Mouse (Mus musculus): ENCODE measurements around the gene Ssna1. TPM values are rescaled to one million over a fixed set of nuclear protein-coding genes. Genes with fewer than 3 reads are reported as not detected.
"Not testable (repeated sequence)": the region's sequence is repeated elsewhere in the genome, so short reads cannot be mapped to it uniquely, and the experiment has no call there.

Gene Ssna1
- polyA plus RNA-seq, 1 experiment from 2014 or later, result 157 TPM

GRCm38 (mm10) chr2:25256443-25257109, 15.7 kb downstream of the Ssna1 start:
- H3K4me2 ChIP-seq (ENCODE audit: low read depth, low read length), result peak overlapping the region; percentile 97
- not testable (repeated sequence) for H3K27me3 ChIP-seq (ENCODE audit: control insufficient read depth, insufficient read depth, low read length); H3K27ac ChIP-seq (ENCODE audit: low read length); ATAC-seq (replicated peaks; ENCODE audit: extremely low read depth, insufficient read depth, low FRiP score); H3K36me3 ChIP-seq (ENCODE audit: control insufficient read depth, insufficient read depth); H3K9me3 ChIP-seq (replicated peaks; ENCODE audit: control insufficient read depth, low read length)
- peak overlapping the region; percentile 87 for H3K9ac ChIP-seq (ENCODE audit: low read length)
- H3K4me3 ChIP-seq (ENCODE audit: low read length), result peak overlapping the region; percentile 100
- WGBS, result 53% methylated on average over 11 of the region's 12 CpGs
- H3K4me1 ChIP-seq (ENCODE audit: control insufficient read depth, insufficient read depth, low read length), result peaks cover 13% of the 10 kb centered on the region

GRCm38 (mm10) chr2:25255284-25255779, 16.9 kb downstream of the Ssna1 start, which contains the start of gene Tmem203:
Gene Tmem203 (plus strand): TSS chr2:25255439.
- peaks cover 13% of the 10 kb centered on the region for H3K4me1 ChIP-seq (ENCODE audit: control insufficient read depth, insufficient read depth, low read length)
- ATAC-seq (replicated peaks; ENCODE audit: extremely low read depth, insufficient read depth, low FRiP score), result peak; percentile 80
- peaks cover 6% of the 10 kb centered on the region; the same call in 1 of the 2 replicates for H3K36me3 ChIP-seq (ENCODE audit: control insufficient read depth, insufficient read depth)
- H3K4me2 ChIP-seq (ENCODE audit: low read depth, low read length), result peak within 1 kb of the TSS; percentile 97
- peak within 1 kb of the TSS; percentile 100 for H3K4me3 ChIP-seq (ENCODE audit: low read length)
- H3K9ac ChIP-seq (ENCODE audit: low read length), result peak within 1 kb of the TSS; percentile 87
- H3K9me3 ChIP-seq (replicated peaks; ENCODE audit: control insufficient read depth, low read length), result no peaks in the 10 kb centered on the region
- peak within 1 kb of the TSS; percentile 68 for H3K27ac ChIP-seq (ENCODE audit: low read length)
- no peaks in the 10 kb centered on the region for H3K27me3 ChIP-seq (ENCODE audit: control insufficient read depth, insufficient read depth, low read length)
- under 1% methylated on average over 39 of the region's 39 CpGs for WGBS

GRCm38 (mm10) chr2:25252331-25252730, 19.9 kb downstream of the Ssna1 start:
- Histone ChIP-seq H3K9ac (ENCODE audit: low read length) (no peak overlapping the region), H3K27me3 (ENCODE audit: control insufficient read depth, insufficient read depth, low read length) (no peaks in the 10 kb centered on the region), H3K9me3 (replicated peaks; ENCODE audit: control insufficient read depth, low read length) (no peaks in the 10 kb centered on the region), H3K36me3 (ENCODE audit: control insufficient read depth, insufficient read depth) (peaks cover 14% of the 10 kb centered on the region), H3K4me1 (ENCODE audit: control insufficient read depth, insufficient read depth, low read length) (peaks cover 13% of the 10 kb centered on the region), H3K4me3 (ENCODE audit: low read length) (no peak overlapping the region), H3K4me2 (ENCODE audit: low read depth, low read length) (no peak overlapping the region), H3K27ac (ENCODE audit: low read length) (no peak overlapping the region)
- no peak for ATAC-seq (replicated peaks; ENCODE audit: extremely low read depth, insufficient read depth, low FRiP score)
- 88% methylated on average over 1 of the region's 1 CpGs for WGBS

DNA sequence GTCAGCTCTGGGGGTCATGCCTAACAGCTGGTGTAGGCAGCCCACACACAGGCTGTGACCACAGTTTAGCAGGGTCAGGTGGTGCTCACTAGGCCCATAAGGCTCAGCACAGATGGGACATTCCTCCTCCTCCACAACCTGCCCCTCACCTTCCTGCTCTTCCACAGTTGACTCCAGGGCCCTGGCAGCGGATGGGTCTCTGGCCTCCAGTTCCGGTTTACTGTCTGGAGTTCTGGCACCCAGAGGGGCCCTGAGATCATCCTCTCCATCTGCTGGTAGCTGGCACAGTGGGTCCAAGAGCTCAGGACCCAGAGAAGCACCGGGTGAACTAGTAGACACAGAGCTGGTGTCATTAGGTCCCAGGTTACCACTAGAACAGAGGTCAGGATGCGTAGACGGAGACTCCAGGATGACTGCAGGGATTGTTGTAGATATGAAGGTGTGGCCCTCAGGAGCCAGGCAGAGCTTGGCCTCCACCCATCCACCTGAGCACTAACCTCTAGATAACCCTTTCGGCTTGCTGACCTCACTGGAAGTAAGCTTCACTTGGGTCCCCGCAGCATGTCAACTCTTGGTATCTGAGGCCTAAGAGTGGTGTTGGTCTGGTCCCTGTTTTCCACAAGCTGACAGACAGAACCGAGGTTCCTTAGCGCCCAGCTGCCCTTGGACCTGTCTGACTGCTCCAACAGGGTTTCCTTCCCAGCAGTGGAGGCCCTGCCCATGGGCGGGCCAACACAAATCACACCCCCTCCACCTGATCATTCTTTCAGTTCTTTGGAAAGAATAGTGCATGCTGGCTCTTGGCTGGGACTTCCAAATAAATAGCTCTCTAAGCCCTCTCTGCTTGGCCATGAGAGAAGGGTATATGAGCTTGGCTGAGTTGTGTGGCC, 25.8 kb downstream of the Ssna1 start, which contains the start of gene AL732309.1:
Gene AL732309.1 (minus strand): TSS at position 681 of the 890 bp plus-strand sequence.
- Histone ChIP-seq H3K4me2 (ENCODE audit: low read depth, low read length) (no peak within 1 kb of the TSS), H3K9me3 (replicated peaks; ENCODE audit: control insufficient read depth, low read length) (no peaks in the 10 kb centered on the region), H3K9ac (ENCODE audit: low read length) (no peak within 1 kb of the TSS), H3K4me1 (ENCODE audit: control insufficient read depth, insufficient read depth, low read length) (peaks cover 7% of the 10 kb centered on the region), H3K27ac (ENCODE audit: low read length) (no peak within 1 kb of the TSS), H3K27me3 (ENCODE audit: control insufficient read depth, insufficient read depth, low read length) (peaks cover 12% of the 10 kb centered on the region; the same call in 1 of the 2 replicates), H3K4me3 (ENCODE audit: low read length) (no peak within 1 kb of the TSS), H3K36me3 (ENCODE audit: control insufficient read depth, insufficient read depth) (peaks cover 15% of the 10 kb centered on the region)
- no peak for ATAC-seq (replicated peaks; ENCODE audit: extremely low read depth, insufficient read depth, low FRiP score)
- 86% methylated on average over 10 of the region's 10 CpGs for WGBS

DNA sequence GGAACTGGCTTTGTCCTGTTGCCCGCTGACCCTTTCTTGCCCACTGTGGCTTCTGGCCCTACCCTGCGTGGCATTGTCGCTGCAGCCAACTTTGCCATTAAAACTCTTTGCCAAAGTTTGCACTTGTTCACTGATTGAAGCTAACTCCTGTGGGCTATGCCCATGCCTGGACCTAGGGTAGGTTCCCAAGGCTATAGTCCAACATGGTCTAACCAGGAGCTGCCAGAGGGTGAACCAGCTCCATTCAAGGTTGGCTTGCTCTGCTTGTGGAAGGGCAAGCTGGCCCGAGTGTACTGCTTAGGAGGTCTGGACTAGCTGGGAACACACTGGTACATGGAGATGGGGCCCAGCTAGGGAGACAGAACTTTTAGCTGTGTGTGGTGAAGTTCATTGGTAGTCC, 28.1 kb downstream of the Ssna1 start:
- Histone ChIP-seq H3K9me3 (replicated peaks; ENCODE audit: control insufficient read depth, low read length) (no peaks in the 10 kb centered on the region), H3K4me2 (ENCODE audit: low read depth, low read length) (no peak overlapping the region), H3K27me3 (ENCODE audit: control insufficient read depth, insufficient read depth, low read length) (peaks cover 16% of the 10 kb centered on the region; the same call in 1 of the 2 replicates), H3K27ac (ENCODE audit: low read length) (no peak overlapping the region), H3K4me3 (ENCODE audit: low read length) (no peak overlapping the region), H3K36me3 (ENCODE audit: control insufficient read depth, insufficient read depth) (peaks cover 7% of the 10 kb centered on the region), H3K4me1 (ENCODE audit: control insufficient read depth, insufficient read depth, low read length) (peaks cover 13% of the 10 kb centered on the region), H3K9ac (ENCODE audit: low read length) (no peak overlapping the region)
- 87% methylated on average over 4 of the region's 4 CpGs for WGBS
- ATAC-seq (replicated peaks; ENCODE audit: extremely low read depth, insufficient read depth, low FRiP score), result no peak

- WGBS, result 63% methylated on average over 8 of the region's 8 CpGs
These were observed 28.9 kb downstream of the Ssna1 start for GRCm38 (mm10) chr2:25243342-25243741.

GRCm38 (mm10) chr2:25242101-25242506, 30.1 kb downstream of the Ssna1 start, which contains the start of the genes Rnf208 and Cysrt1:
Gene Rnf208 (plus strand): TSS chr2:25242255.
Gene Cysrt1 (minus strand): TSS chr2:25242452.
- under 1% methylated on average over 47 of the region's 59 CpGs for whole genome bisulfite sequencing
- ATAC-seq (replicated peaks; ENCODE audit: extremely low read depth, insufficient read depth, low FRiP score), result no peak
- H3K4me2 ChIP-seq (ENCODE audit: low read depth, low read length), result peak within 1 kb of the TSS; percentile 95
- peak within 1 kb of the TSS; percentile 68 for H3K9ac ChIP-seq (ENCODE audit: low read length)
- H3K36me3 ChIP-seq (ENCODE audit: control insufficient read depth, insufficient read depth), result peaks cover 4% of the 10 kb centered on the region; the same call in 1 of the 2 replicates
- peaks cover 13% of the 10 kb centered on the region for H3K4me1 ChIP-seq (ENCODE audit: control insufficient read depth, insufficient read depth, low read length)
- H3K4me3 ChIP-seq (ENCODE audit: low read length), result peak within 1 kb of the TSS; percentile 62
- no peaks in the 10 kb centered on the region for H3K9me3 ChIP-seq (replicated peaks; ENCODE audit: control insufficient read depth, low read length)
- peaks cover 16% of the 10 kb centered on the region; the same call in 1 of the 2 replicates for H3K27me3 ChIP-seq (ENCODE audit: control insufficient read depth, insufficient read depth, low read length)
- no peak within 1 kb of the TSS for H3K27ac ChIP-seq (ENCODE audit: low read length)

More at GRCm38 (mm10) chr2:25243342-25243741, 28.9 kb downstream of the Ssna1 start:
- Histone ChIP-seq H3K27me3 (ENCODE audit: control insufficient read depth, insufficient read depth, low read length) (peaks cover 16% of the 10 kb centered on the region; the same call in 1 of the 2 replicates), H3K9me3 (replicated peaks; ENCODE audit: control insufficient read depth, low read length) (no peaks in the 10 kb centered on the region), H3K4me2 (ENCODE audit: low read depth, low read length) (no peak overlapping the region), H3K27ac (ENCODE audit: low read length) (no peak overlapping the region), H3K4me3 (ENCODE audit: low read length) (no peak overlapping the region), H3K9ac (ENCODE audit: low read length) (no peak overlapping the region), H3K36me3 (ENCODE audit: control insufficient read depth, insufficient read depth) (peaks cover 4% of the 10 kb centered on the region), H3K4me1 (ENCODE audit: control insufficient read depth, insufficient read depth, low read length) (peaks cover 13% of the 10 kb centered on the region)
- no peak for ATAC-seq (replicated peaks; ENCODE audit: extremely low read depth, insufficient read depth, low FRiP score)

DNA sequence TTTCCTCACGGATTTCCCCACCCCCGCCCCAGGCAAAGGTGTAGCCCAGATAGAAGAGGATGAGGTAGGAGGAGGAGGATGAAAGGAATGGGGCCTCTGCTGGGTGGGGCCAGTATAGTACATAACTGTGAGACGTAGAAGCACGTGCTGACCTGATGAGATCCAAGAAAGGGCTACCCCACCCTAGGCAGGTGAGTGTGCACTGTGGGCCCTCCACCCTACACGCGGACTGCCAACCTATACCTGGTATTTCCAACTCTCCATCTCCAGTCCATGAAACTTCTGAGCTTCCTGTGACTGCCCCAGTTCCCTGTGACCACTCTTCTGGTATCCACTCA, 30.8 kb downstream of the Ssna1 start:
- Histone ChIP-seq H3K9me3 (replicated peaks; ENCODE audit: control insufficient read depth, low read length) (no peaks in the 10 kb centered on the region), H3K9ac (ENCODE audit: low read length) (no peak overlapping the region), H3K4me2 (ENCODE audit: low read depth, low read length) (peak overlapping the region; percentile 95), H3K36me3 (ENCODE audit: control insufficient read depth, insufficient read depth) (peaks cover 4% of the 10 kb centered on the region; the same call in 1 of the 2 replicates), H3K27me3 (ENCODE audit: control insufficient read depth, insufficient read depth, low read length) (peaks cover 16% of the 10 kb centered on the region; the same call in 1 of the 2 replicates), H3K4me3 (ENCODE audit: low read length) (peak overlapping the region; percentile 62), H3K27ac (ENCODE audit: low read length) (no peak overlapping the region), H3K4me1 (ENCODE audit: control insufficient read depth, insufficient read depth, low read length) (peaks cover 13% of the 10 kb centered on the region)
- ATAC-seq (replicated peaks; ENCODE audit: extremely low read depth, insufficient read depth, low FRiP score), result no peak
- WGBS, result 14% methylated on average over 6 of the region's 6 CpGs

All from heart, embryonic 16.5 days (tissue).